Mouse (Mus musculus) heart, embryonic 16.5 days (tissue): ENCODE measurements at regions not wholly inside any gene's neighbourhood (a gene's known extent, or its start where the extent isn't known, plus 50 kb on each side); places are given as distances from the start of the nearest gene placed in this dataset.

Experiments used
- ATAC-seq: fragments of 200-750 bp; cut with Nextera tagmentation; replicated peaks from 2 replicates; pipeline ENCODE4 v1.8.0; 2017; ENCODE audit warnings: moderate number of reproducible peaks; ENCODE audit not compliant: insufficient read depth, low FRiP score; ENCODE audit errors: extremely low read depth
- H3K27ac ChIP-seq: fragments of 300-500 bp; sonication (generic); 2 replicates; pipeline ENCODE4 v1.5.1; 2014; ENCODE audit warnings: mild to moderate bottlenecking, low read length, control low read depth, moderate library complexity
- H3K27me3 ChIP-seq: fragments of 300-500 bp; sonication (generic); 2 replicates; pipeline ENCODE4 v1.6.1; 2014; ENCODE audit warnings: low read length, mixed read lengths; ENCODE audit not compliant: control insufficient read depth, insufficient read depth
- H3K36me3 ChIP-seq: fragments of 300-500 bp; sonication (generic); 2 replicates; pipeline ENCODE4 v1.6.1; 2014; ENCODE audit not compliant: control insufficient read depth, insufficient read depth
- H3K4me1 ChIP-seq: fragments of 300-500 bp; sonication (generic); 2 replicates; pipeline ENCODE4 v1.6.1; 2014; ENCODE audit warnings: low read length, mixed read lengths; ENCODE audit not compliant: control insufficient read depth, insufficient read depth
- H3K4me2 ChIP-seq: fragments of 300-500 bp; sonication (generic); 2 replicates; pipeline ENCODE4 v1.6.1; 2014; ENCODE audit warnings: low read depth, mild to moderate bottlenecking, control low read depth, low read length
- H3K4me3 ChIP-seq: fragments of 300-500 bp; sonication (generic); 2 replicates; pipeline ENCODE4 v1.5.1; 2014; ENCODE audit warnings: mild to moderate bottlenecking, control low read depth, low read length
- H3K9ac ChIP-seq: fragments of 300-500 bp; sonication (generic); 2 replicates; pipeline ENCODE4 v1.6.1; 2014; ENCODE audit warnings: low read length, control low read depth
- H3K9me3 ChIP-seq: fragments of 300-500 bp; sonication (generic); replicated peaks from 2 replicates; pipeline ENCODE4 v1.6.1; 2016; ENCODE audit warnings: low read length; ENCODE audit not compliant: control insufficient read depth
- WGBS: fragments of 180-500 bp; shearing (Covaris S2); extraction: QIAGEN DNeasy Blood & Tissue Kit; methylation state at CpG from one replicate; pipeline ENCODE4 v1.1.7; 2014; 5-methylcytosine and 5-hydroxymethylcytosine counted together

GRCm38 (mm10) chr2:7722283-7722935 lies 213.0 kb upstream of the Celf2 start:
- no peaks in the 10 kb centered on the region for H3K36me3 ChIP-seq
- H3K4me2 ChIP-seq, result no peak overlapping the region
- no peak overlapping the region for H3K9ac ChIP-seq
- no peaks in the 10 kb centered on the region for H3K9me3 ChIP-seq
- H3K4me3 ChIP-seq, result no peak overlapping the region
- 79% methylated on average over 10 of the region's 10 CpGs for WGBS
- no peak overlapping the region for H3K27ac ChIP-seq
- no peak for ATAC-seq
- 0 out of 2 replicates have a peak, but pooled peaks cover 2% of the 10 kb centered on the region for H3K4me1 ChIP-seq
- no peaks in the 10 kb centered on the region for H3K27me3 ChIP-seq

- ATAC-seq, result no peak
- no peaks in the 10 kb centered on the region for H3K36me3 ChIP-seq
- no peaks in the 10 kb centered on the region for H3K9me3 ChIP-seq
- H3K27ac ChIP-seq, result no peak overlapping the region
- WGBS, result 79% methylated on average over 1 of the region's 1 CpGs
- H3K4me2 ChIP-seq, result no peak overlapping the region
- H3K4me3 ChIP-seq, result no peak overlapping the region
- no peaks in the 10 kb centered on the region for H3K4me1 ChIP-seq
- no peaks in the 10 kb centered on the region for H3K27me3 ChIP-seq
- no peak overlapping the region for H3K9ac ChIP-seq
Observed at GRCm38 (mm10) chr2:7711046-7711445, 201.7 kb upstream of the Celf2 start.

GRCm38 (mm10) chr2:7710476-7710875 lies 201.1 kb upstream of the Celf2 start:
- H3K9ac ChIP-seq, result no peak overlapping the region
- no peak for ATAC-seq
- H3K9me3 ChIP-seq, result no peaks in the 10 kb centered on the region
- H3K27me3 ChIP-seq, result no peaks in the 10 kb centered on the region
- WGBS, result 61% methylated on average over 1 of the region's 1 CpGs
- no peak overlapping the region for H3K4me2 ChIP-seq
- no peaks in the 10 kb centered on the region for H3K4me1 ChIP-seq
- no peak overlapping the region for H3K27ac ChIP-seq
- H3K4me3 ChIP-seq, result no peak overlapping the region
- H3K36me3 ChIP-seq, result no peaks in the 10 kb centered on the region

GRCm38 (mm10) chr2:7683355-7683754 lies 174.0 kb upstream of the Celf2 start:
- Histone ChIP-seq H3K9me3 (no peaks in the 10 kb centered on the region), H3K36me3 (no peaks in the 10 kb centered on the region), H3K4me2 (no peak overlapping the region), H3K4me1 (no peaks in the 10 kb centered on the region), H3K4me3 (no peak overlapping the region), H3K27me3 (no peaks in the 10 kb centered on the region), H3K9ac (no peak overlapping the region), H3K27ac (no peak overlapping the region)
- no peak for ATAC-seq
- WGBS, result 92% methylated on average over 1 of the region's 1 CpGs

- H3K9ac ChIP-seq, result no peak overlapping the region
- no peaks in the 10 kb centered on the region for H3K27me3 ChIP-seq
- no peak for ATAC-seq
- H3K4me3 ChIP-seq, result no peak overlapping the region
- peaks cover 3% of the 10 kb centered on the region; the same call in 1 of the 2 replicates for H3K4me1 ChIP-seq
- no peaks in the 10 kb centered on the region for H3K36me3 ChIP-seq
- H3K27ac ChIP-seq, result no peak overlapping the region
- 77% methylated on average over 6 of the region's 6 CpGs for WGBS
- H3K4me2 ChIP-seq, result no peak overlapping the region
- H3K9me3 ChIP-seq, result no peaks in the 10 kb centered on the region
Observed at GRCm38 (mm10) chr2:7640892-7641291, 131.5 kb upstream of the Celf2 start.

- Histone ChIP-seq H3K9ac (no peak overlapping the region), H3K9me3 (no peaks in the 10 kb centered on the region), H3K27ac (no peak overlapping the region), H3K4me3 (no peak overlapping the region), H3K27me3 (no peaks in the 10 kb centered on the region), H3K4me2 (no peak overlapping the region), H3K4me1 (no peaks in the 10 kb centered on the region), H3K36me3 (no peaks in the 10 kb centered on the region)
- no peak for ATAC-seq
- 91% methylated on average over 5 of the region's 5 CpGs for WGBS
Observed at GRCm38 (mm10) chr2:7622716-7623285, 113.4 kb upstream of the Celf2 start.

- Histone ChIP-seq H3K9ac (no peak overlapping the region), H3K4me3 (no peak overlapping the region), H3K27ac (no peak overlapping the region), H3K27me3 (no peaks in the 10 kb centered on the region), H3K36me3 (no peaks in the 10 kb centered on the region), H3K4me2 (no peak overlapping the region), H3K9me3 (no peaks in the 10 kb centered on the region), H3K4me1 (no peaks in the 10 kb centered on the region)
- WGBS, result 52% methylated on average over 9 of the region's 9 CpGs
- ATAC-seq, result peak; percentile 60
Observed at GRCm38 (mm10) chr2:7619888-7620664, 110.7 kb upstream of the Celf2 start.

- Histone ChIP-seq H3K9me3 (no peaks in the 10 kb centered on the region), H3K4me2 (no peak overlapping the region), H3K4me1 (no peaks in the 10 kb centered on the region), H3K36me3 (no peaks in the 10 kb centered on the region), H3K27me3 (no peaks in the 10 kb centered on the region), H3K4me3 (no peak overlapping the region), H3K9ac (no peak overlapping the region), H3K27ac (no peak overlapping the region)
- no peak for ATAC-seq
- WGBS, result 78% methylated on average over 2 of the region's 2 CpGs
Observed at GRCm38 (mm10) chr2:7578196-7578595, 68.8 kb upstream of the Celf2 start.
